Mouse (Mus musculus) lung, embryonic 15.5 days (tissue): ENCODE measurements around the gene Gm28374. TPM values are rescaled to one million over a fixed set of nuclear protein-coding genes. Genes with fewer than 3 reads are reported as not detected.
"Not testable (repeated sequence)": the region's sequence is repeated elsewhere in the genome, so short reads cannot be mapped to it uniquely, and the experiment has no call there.

Experiments
- ATAC-seq: fragments of 200-750 bp; cut with Nextera tagmentation; 2 replicates; pipeline ENCODE4 v1.8.0; 2017; ENCODE audit warnings: moderate number of reproducible peaks, borderline replicate concordance; ENCODE audit not compliant: low FRiP score, low TSS enrichment; ENCODE audit errors: extremely low read depth
- H3K27ac ChIP-seq: fragments of 300-500 bp; sonication (generic); 2 replicates; pipeline ENCODE4 v1.5.1; 2015; ENCODE audit warnings: moderate library complexity, mild to moderate bottlenecking, inconsistent platforms
- H3K27me3 ChIP-seq: fragments of 300-500 bp; sonication (generic); 2 replicates; pipeline ENCODE4 v1.6.1; 2015; ENCODE audit warnings: inconsistent platforms
- H3K36me3 ChIP-seq: fragments of 300-500 bp; sonication (generic); 2 replicates; pipeline ENCODE4 v1.6.1; 2015; ENCODE audit warnings: inconsistent platforms
- H3K4me1 ChIP-seq: fragments of 300-500 bp; sonication (generic); 2 replicates; pipeline ENCODE4 v1.6.1; 2015; ENCODE audit warnings: inconsistent platforms
- H3K4me2 ChIP-seq: fragments of 300-500 bp; sonication (generic); 2 replicates; pipeline ENCODE4 v1.6.1; 2015; ENCODE audit warnings: inconsistent platforms, mild to moderate bottlenecking, moderate library complexity
- H3K4me3 ChIP-seq: fragments of 300-500 bp; sonication (generic); 2 replicates; pipeline ENCODE4 v1.5.1; 2015; ENCODE audit warnings: mild to moderate bottlenecking, inconsistent platforms
- H3K9ac ChIP-seq: fragments of 300-500 bp; sonication (generic); 2 replicates; pipeline ENCODE4 v1.6.1; 2015; ENCODE audit warnings: inconsistent platforms
- H3K9me3 ChIP-seq: fragments of 300-500 bp; sonication (generic); 2 replicates; pipeline ENCODE4 v1.6.1; 2016; ENCODE audit warnings: inconsistent platforms
- WGBS: fragments of 180-500 bp; shearing (Covaris S2); methylation state at CpG from one replicate; pipeline ENCODE4 v1.1.7; 2015; 5-methylcytosine and 5-hydroxymethylcytosine counted together
- polyA plus RNA-seq: library from polyadenylated mRNA; unstranded; fragments of >200 nt; fragmentation: Nextera tagmentation; extraction: Ambion mirVana; gene quantifications from 2 replicates; pipeline ENCODE4 v1.2.1, GENCODE M21; 2015

The Gm28374 gene
- polyA plus RNA-seq, 1 experiment from 2014 or later = 1.1 TPM

GRCm38 (mm10) chr19:6048681-6049410 lies 33.2 kb downstream of the Gm28374 start:
- no peaks in the 10 kb centered on the region for H3K9me3 ChIP-seq
- H3K4me1 ChIP-seq = peaks cover 25% of the 10 kb centered on the region
- WGBS = 86% methylated on average over 11 of the region's 11 CpGs
- H3K9ac ChIP-seq = no peak overlapping the region
- no peak overlapping the region for H3K4me3 ChIP-seq
- peaks cover 58% of the 10 kb centered on the region for H3K36me3 ChIP-seq
- no peak overlapping the region for H3K27ac ChIP-seq
- no peaks in the 10 kb centered on the region for H3K27me3 ChIP-seq
- no peak for ATAC-seq
- no peak overlapping the region for H3K4me2 ChIP-seq

GRCm38 (mm10) chr19:6047899-6048166 lies 34.2 kb downstream of the Gm28374 start:
- H3K27ac ChIP-seq = no peak overlapping the region
- 73% methylated on average over 8 of the region's 8 CpGs for WGBS

GRCm38 (mm10) chr19:6047154-6047898 lies 34.7 kb downstream of the Gm28374 start:
- ATAC-seq = peak; percentile 12; the same call in 1 of the 2 replicates
- H3K4me2 ChIP-seq = peak overlapping the region; percentile 93
- 2% methylated on average over 36 of the region's 44 CpGs for WGBS

More at GRCm38 (mm10) chr19:6047899-6048166, 34.2 kb downstream of the Gm28374 start:
- no peaks in the 10 kb centered on the region for H3K27me3 ChIP-seq
- peak overlapping the region; percentile 93 for H3K4me2 ChIP-seq
- no peak for ATAC-seq
- peak overlapping the region; percentile 92 for H3K4me3 ChIP-seq
- peaks cover 25% of the 10 kb centered on the region for H3K4me1 ChIP-seq
- H3K9me3 ChIP-seq = no peaks in the 10 kb centered on the region
- peaks cover 48% of the 10 kb centered on the region for H3K36me3 ChIP-seq
- H3K9ac ChIP-seq = peak overlapping the region; percentile 89

GRCm38 (mm10) chr19:6046294-6047153 lies 35.5 kb downstream of the Gm28374 start, which contains the start of gene Syvn1:
TSS of gene Syvn1 (plus strand) at chr19:6046576.
- Histone ChIP-seq H3K4me3 (peak within 1 kb of the TSS; percentile 92), H3K4me1 (peaks cover 25% of the 10 kb centered on the region), H3K4me2 (peak within 1 kb of the TSS; percentile 93), H3K27me3 (no peaks in the 10 kb centered on the region), H3K9ac (peak within 1 kb of the TSS; percentile 89), H3K36me3 (peaks cover 34% of the 10 kb centered on the region), H3K27ac (peak within 1 kb of the TSS; percentile 98), H3K9me3 (no peaks in the 10 kb centered on the region)
- peak; percentile 90 for ATAC-seq
- under 1% methylated on average over 65 of the region's 65 CpGs for WGBS

More at GRCm38 (mm10) chr19:6047154-6047898, 34.7 kb downstream of the Gm28374 start:
- Histone ChIP-seq H3K27ac (peak overlapping the region; percentile 98), H3K9me3 (no peaks in the 10 kb centered on the region), H3K9ac (peak overlapping the region; percentile 89), H3K27me3 (no peaks in the 10 kb centered on the region), H3K36me3 (peaks cover 42% of the 10 kb centered on the region), H3K4me1 (peaks cover 25% of the 10 kb centered on the region), H3K4me3 (peak overlapping the region; percentile 92)

GRCm38 (mm10) chr19:6045366-6046293 lies 36.4 kb downstream of the Gm28374 start:
- peaks cover 25% of the 10 kb centered on the region for H3K4me1 ChIP-seq
- H3K27ac ChIP-seq = peak overlapping the region; percentile 98
- peak overlapping the region; percentile 93 for H3K4me2 ChIP-seq
- WGBS = 12% methylated on average over 20 of the region's 20 CpGs
- no peaks in the 10 kb centered on the region for H3K9me3 ChIP-seq
- H3K36me3 ChIP-seq = peaks cover 25% of the 10 kb centered on the region
- H3K27me3 ChIP-seq = no peaks in the 10 kb centered on the region
- ATAC-seq = peak; percentile 21; the same call in 1 of the 2 replicates
- H3K9ac ChIP-seq = peak overlapping the region; percentile 89
- peak overlapping the region; percentile 92 for H3K4me3 ChIP-seq

- H3K4me3 ChIP-seq, H3K27me3 ChIP-seq, H3K27ac ChIP-seq, H3K9me3 ChIP-seq, H3K9ac ChIP-seq, ATAC-seq, H3K4me2 ChIP-seq: not testable (repeated sequence)
- 33% methylated on average over 4 of the region's 4 CpGs for WGBS
- Histone ChIP-seq H3K4me1 (peaks cover 25% of the 10 kb centered on the region), H3K36me3 (peaks cover 10% of the 10 kb centered on the region)
Measured at GRCm38 (mm10) chr19:6044102-6044501, 38.0 kb downstream of the Gm28374 start.

GRCm38 (mm10) chr19:6042293-6042692 lies 39.8 kb downstream of the Gm28374 start:
- Histone ChIP-seq H3K9ac (no peak overlapping the region), H3K9me3 (no peaks in the 10 kb centered on the region), H3K36me3 (no peaks in the 10 kb centered on the region), H3K4me1 (peaks cover 10% of the 10 kb centered on the region), H3K27ac (no peak overlapping the region), H3K4me3 (no peak overlapping the region), H3K4me2 (no peak overlapping the region), H3K27me3 (no peaks in the 10 kb centered on the region)
- WGBS = 70% methylated on average over 9 of the region's 9 CpGs
- no peak for ATAC-seq

- H3K27ac ChIP-seq = no peak overlapping the region
- peaks cover 2% of the 10 kb centered on the region for H3K4me1 ChIP-seq
- H3K27me3 ChIP-seq = no peaks in the 10 kb centered on the region
- no peak for ATAC-seq
- no peaks in the 10 kb centered on the region for H3K36me3 ChIP-seq
- H3K9ac ChIP-seq = no peak overlapping the region
- no peak overlapping the region for H3K4me2 ChIP-seq
- no peak overlapping the region for H3K4me3 ChIP-seq
- H3K9me3 ChIP-seq = no peaks in the 10 kb centered on the region
Measured at GRCm38 (mm10) chr19:6040002-6040401, 42.1 kb downstream of the Gm28374 start.

GRCm38 (mm10) chr19:6038326-6038725 lies 43.7 kb downstream of the Gm28374 start:
- H3K36me3 ChIP-seq = no peaks in the 10 kb centered on the region
- no peaks in the 10 kb centered on the region for H3K27me3 ChIP-seq
- H3K4me2 ChIP-seq = no peak overlapping the region
- ATAC-seq = no peak
- 73% methylated on average over 7 of the region's 7 CpGs for WGBS
- H3K9ac ChIP-seq = no peak overlapping the region
- H3K9me3 ChIP-seq = no peaks in the 10 kb centered on the region
- H3K4me1 ChIP-seq = no peaks in the 10 kb centered on the region
- no peak overlapping the region for H3K4me3 ChIP-seq
- no peak overlapping the region for H3K27ac ChIP-seq

- no peak overlapping the region for H3K27ac ChIP-seq
- no peak overlapping the region for H3K4me2 ChIP-seq
- no peak overlapping the region for H3K4me3 ChIP-seq
- no peaks in the 10 kb centered on the region for H3K9me3 ChIP-seq
- no peaks in the 10 kb centered on the region for H3K27me3 ChIP-seq
- H3K4me1 ChIP-seq = no peaks in the 10 kb centered on the region
- no peaks in the 10 kb centered on the region for H3K36me3 ChIP-seq
- H3K9ac ChIP-seq = no peak overlapping the region
- ATAC-seq = no peak
Measured at GRCm38 (mm10) chr19:6037695-6038094, 44.4 kb downstream of the Gm28374 start.
